Mouse (Mus musculus) T-cell, adult 2 months (primary cell): ENCODE measurements around the gene Siglece.

Experiments used
- DNase-seq: peaks from one replicate; pipeline ENCODE4 v3.0.0; 2022; ENCODE audit warnings: low spot score

Siglece gene

DNA sequence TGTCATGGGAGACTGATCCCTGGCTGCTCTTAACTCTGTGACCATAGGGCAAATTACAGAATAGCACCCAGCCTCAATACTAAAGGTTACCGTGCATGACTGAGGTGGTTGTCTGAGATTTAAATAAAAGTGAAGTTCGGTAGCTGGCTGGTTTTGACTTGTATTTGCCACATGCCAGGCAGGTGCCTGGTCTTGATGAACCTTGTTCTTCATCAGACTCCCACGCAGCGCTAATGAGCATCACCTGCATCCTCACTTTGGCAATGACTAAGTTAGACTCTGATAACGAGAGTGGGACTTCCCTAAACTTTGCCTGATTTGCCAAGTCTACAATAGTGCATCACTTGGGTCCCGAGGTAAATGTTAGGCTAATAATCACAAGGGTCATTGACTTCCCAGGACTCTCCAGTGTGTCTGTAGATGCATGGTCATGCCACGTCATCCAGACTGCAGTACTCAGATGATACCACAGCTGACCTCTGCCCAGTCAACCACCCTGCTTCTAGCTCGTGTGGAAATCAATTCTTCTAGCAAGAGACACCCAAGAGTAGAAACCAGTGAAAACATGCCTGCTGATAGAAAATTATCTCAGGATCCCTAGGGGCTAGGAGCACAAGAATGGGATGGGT is 34.1 kb downstream of the Siglece start:
- no peak for DNase-seq

DNA sequence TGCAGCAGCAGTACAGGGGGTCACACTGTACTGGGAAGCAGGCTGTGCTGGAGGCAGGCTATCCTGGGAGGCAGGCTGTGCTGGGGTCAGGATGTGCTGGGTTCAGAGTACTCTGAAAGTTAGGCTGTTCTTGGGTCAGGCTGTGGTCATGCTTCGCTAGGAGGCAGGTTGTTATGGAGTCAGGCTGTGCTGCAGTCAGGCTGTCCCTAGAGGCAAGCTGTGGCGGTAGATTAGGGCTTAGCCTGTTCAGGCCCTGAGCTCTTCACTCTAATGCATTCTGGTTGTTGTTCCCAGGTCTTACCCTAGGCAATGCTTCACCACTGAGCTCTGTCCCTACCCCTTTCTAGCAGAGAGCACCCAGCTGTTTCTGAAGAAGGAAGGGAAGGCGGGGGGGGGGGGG is 34.9 kb downstream of the Siglece start:
- no peak for DNase-seq

DNA sequence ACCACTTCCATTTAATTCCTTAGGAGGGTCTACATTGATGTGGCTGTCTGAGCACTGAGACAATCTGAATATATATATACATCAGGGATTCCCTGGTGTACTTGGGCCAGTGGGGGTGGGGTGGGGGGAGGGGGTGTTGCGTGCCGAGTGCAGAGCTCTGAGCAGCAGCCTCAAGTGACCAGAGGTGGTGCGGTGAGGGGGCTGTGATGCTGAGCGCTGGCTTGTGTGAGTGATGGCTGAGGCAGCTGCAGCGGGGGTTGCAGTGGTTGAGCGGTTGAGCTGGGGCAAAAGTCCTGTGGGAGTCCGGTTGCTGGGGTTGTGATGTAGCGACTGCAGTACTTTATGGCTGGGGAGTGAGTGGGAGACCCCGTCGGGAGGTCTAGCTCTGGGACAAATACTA is 36.1 kb downstream of the Siglece start:
- no peak for DNase-seq

- DNase-seq, result no peak
Observed at GRCm38 (mm10) chr7:43622927-43623326, 37.0 kb downstream of the Siglece start.

- no peak for DNase-seq
Observed at GRCm38 (mm10) chr7:43613816-43614551, 46.0 kb downstream of the Siglece start.

DNA sequence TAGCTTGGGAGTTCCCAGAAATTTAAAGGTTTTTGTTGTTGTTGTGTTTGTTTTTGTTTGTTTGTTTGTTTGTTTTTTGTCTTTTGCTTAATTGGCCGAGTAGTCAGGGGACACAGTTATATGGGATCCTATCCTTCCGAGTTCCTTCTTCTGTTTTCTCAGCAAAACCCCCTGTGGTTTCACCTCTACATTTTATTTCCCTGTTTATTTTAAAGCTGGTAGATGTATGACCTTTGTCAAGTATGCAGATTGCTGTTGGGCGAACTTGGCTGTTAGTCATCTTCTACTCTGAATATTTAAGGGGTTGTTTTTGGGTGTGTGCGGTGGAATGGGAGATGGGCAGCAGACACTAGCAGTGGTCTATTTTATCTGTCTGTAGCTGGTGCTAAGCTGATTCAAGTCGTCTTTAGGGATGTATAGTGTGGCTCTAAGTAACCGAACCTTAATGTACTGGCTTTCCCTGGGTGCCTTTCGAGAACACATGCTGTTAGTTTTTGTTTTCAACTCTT is 51.6 kb downstream of the Siglece start:
- no peak for DNase-seq

DNA sequence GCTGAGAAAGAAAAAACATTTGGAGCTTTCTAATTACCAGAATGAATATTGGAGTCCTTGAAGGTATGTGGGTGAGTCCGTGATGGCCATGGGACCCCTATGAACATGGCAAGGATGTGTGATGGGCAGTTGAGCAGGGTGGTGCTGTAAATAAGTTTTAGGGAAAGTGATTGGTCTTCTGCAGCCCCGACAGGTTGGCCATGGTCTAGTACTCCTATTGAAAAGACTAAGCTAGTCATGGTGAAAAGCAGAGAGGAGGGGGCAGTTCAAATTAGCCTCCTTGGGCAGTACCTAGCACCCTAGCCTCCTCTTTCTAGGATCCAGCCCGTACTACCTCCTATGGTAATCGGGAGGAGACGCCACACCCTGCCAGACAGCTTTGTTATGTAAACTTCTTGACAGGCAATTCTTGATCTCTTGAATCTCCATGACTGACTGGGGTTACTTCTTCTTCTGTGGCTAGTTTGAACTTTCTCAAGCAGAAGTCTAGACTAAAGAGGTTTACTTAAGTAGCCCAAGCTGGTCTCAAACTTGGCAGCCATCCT is 52.1 kb downstream of the Siglece start:
- DNase-seq, result no peak

GRCm38 (mm10) chr7:43606896-43607742 is 52.8 kb downstream of the Siglece start, which contains the start of gene Zfp819:
Zfp819 (plus strand) TSS chr7:43607169.
- peak; percentile 74 for DNase-seq

DNA sequence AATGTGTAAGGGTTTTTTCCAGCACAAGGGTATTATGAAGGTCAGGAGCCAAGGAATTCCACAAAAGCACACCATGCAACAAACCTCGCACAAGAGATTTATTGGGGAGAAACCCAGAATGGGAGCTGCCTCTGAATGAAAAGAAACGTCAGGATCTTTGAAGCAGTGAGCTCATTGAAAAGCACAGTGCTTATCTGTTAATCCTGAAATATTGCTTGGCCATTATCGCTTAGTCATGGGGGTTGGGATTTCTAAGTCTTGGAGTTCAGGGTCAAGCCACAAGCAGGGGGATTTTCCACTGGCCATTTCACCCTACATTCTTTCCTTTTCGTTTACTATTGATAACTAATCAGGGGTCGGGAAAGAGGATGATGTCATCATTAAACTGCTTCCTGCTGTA is 58.1 kb downstream of the Siglece start:
- DNase-seq, result no peak
